Mouse (Mus musculus): ENCODE data around the gene Upp2. TPM values are rescaled to one million over a fixed set of nuclear protein-coding genes. Genes with fewer than 3 reads are reported as not detected.
A peak's percentile ranks its signal among the peaks of the same experiment; 100 is the strongest.

The Upp2 gene
- polyA plus RNA-seq, 1 experiment from 2014 or later: 45.7 TPM

- Histone ChIP-seq H3K27me3 (ENCODE audit: insufficient read depth, low read length) (no peaks in the 10 kb centered on the region), H3K27ac (ENCODE audit: low read depth) (no peak overlapping the region), H3K4me2 (ENCODE audit: low read depth, low read length) (no peak overlapping the region), H3K4me1 (ENCODE audit: insufficient read depth) (no peaks in the 10 kb centered on the region), H3K9ac (replicated peaks) (no peak overlapping the region), H3K36me3 (replicated peaks; ENCODE audit: insufficient read depth, low read length) (no peaks in the 10 kb centered on the region; the same call in none of the 2 replicates), H3K9me3 (ENCODE audit: low read length) (no peaks in the 10 kb centered on the region), H3K4me3 (ENCODE audit: low read depth, low read length) (no peak overlapping the region)
- ATAC-seq: no peak
- WGBS (ENCODE audit: insufficient replicate concordance): 76% methylated on average over 8 of the region's 8 CpGs
- TF ChIP-seq CTCF (IDR thresholded peaks at IDR 0.05; ENCODE audit: low read depth): no peak
- TF ChIP-seq EP300 (IDR thresholded peaks at IDR 0.05; ENCODE audit: low read depth): no peak
- no peak for DNase-seq
Measured at GRCm38 (mm10) chr2:58765141-58765540, 198.0 kb downstream of the Upp2 start.

GRCm38 (mm10) chr2:58773833-58774232 lies 206.7 kb downstream of the Upp2 start:
- WGBS (ENCODE audit: insufficient replicate concordance): 84% methylated on average over 9 of the region's 9 CpGs
- TF ChIP-seq CTCF (IDR thresholded peaks at IDR 0.05; ENCODE audit: low read depth): no peak
- no peak for TF ChIP-seq EP300 (IDR thresholded peaks at IDR 0.05; ENCODE audit: low read depth)
- Histone ChIP-seq H3K27ac (ENCODE audit: low read depth) (no peak overlapping the region), H3K9me3 (ENCODE audit: low read length) (no peaks in the 10 kb centered on the region), H3K4me3 (ENCODE audit: low read depth, low read length) (no peak overlapping the region), H3K4me1 (ENCODE audit: insufficient read depth) (no peaks in the 10 kb centered on the region), H3K4me2 (ENCODE audit: low read depth, low read length) (no peak overlapping the region), H3K36me3 (replicated peaks; ENCODE audit: insufficient read depth, low read length) (peaks cover 3% of the 10 kb centered on the region), H3K27me3 (ENCODE audit: insufficient read depth, low read length) (no peaks in the 10 kb centered on the region), H3K9ac (replicated peaks) (no peak overlapping the region)
- DNase-seq (no peak), ATAC-seq (no peak)

- DNase-seq (no peak), ATAC-seq (peak; percentile 4; the same call in 1 of the 2 replicates)
- Histone ChIP-seq H3K4me3 (ENCODE audit: low read depth, low read length) (no peak overlapping the region), H3K4me2 (ENCODE audit: low read depth, low read length) (no peak overlapping the region), H3K9ac (replicated peaks) (no peak overlapping the region), H3K36me3 (replicated peaks; ENCODE audit: insufficient read depth, low read length) (no peaks in the 10 kb centered on the region), H3K4me1 (ENCODE audit: insufficient read depth) (no peaks in the 10 kb centered on the region), H3K27ac (ENCODE audit: low read depth) (no peak overlapping the region), H3K27me3 (ENCODE audit: insufficient read depth, low read length) (no peaks in the 10 kb centered on the region), H3K9me3 (ENCODE audit: low read length) (no peaks in the 10 kb centered on the region)
- TF ChIP-seq CTCF (IDR thresholded peaks at IDR 0.05; ENCODE audit: low read depth) (no peak), EP300 (IDR thresholded peaks at IDR 0.05; ENCODE audit: low read depth) (no peak)
- 68% methylated on average over 3 of the region's 3 CpGs for WGBS (ENCODE audit: insufficient replicate concordance)
Measured at GRCm38 (mm10) chr2:58778986-58779495, 211.9 kb downstream of the Upp2 start.

- H3K4me1 ChIP-seq (ENCODE audit: insufficient read depth): no peaks in the 10 kb centered on the region
- H3K36me3 ChIP-seq (replicated peaks; ENCODE audit: insufficient read depth, low read length): no peaks in the 10 kb centered on the region
- ATAC-seq (no peak), DNase-seq (no peak)
- no peak overlapping the region for H3K27ac ChIP-seq (ENCODE audit: low read depth)
- no peak overlapping the region for H3K4me2 ChIP-seq (ENCODE audit: low read depth, low read length)
- H3K27me3 ChIP-seq (ENCODE audit: insufficient read depth, low read length): no peaks in the 10 kb centered on the region
- WGBS (ENCODE audit: insufficient replicate concordance): 69% methylated on average over 1 of the region's 1 CpGs
- TF ChIP-seq CTCF (IDR thresholded peaks at IDR 0.05; ENCODE audit: low read depth) (no peak), EP300 (IDR thresholded peaks at IDR 0.05; ENCODE audit: low read depth) (no peak)
- H3K9me3 ChIP-seq (ENCODE audit: low read length): no peaks in the 10 kb centered on the region
- no peak overlapping the region for H3K9ac ChIP-seq (replicated peaks)
- no peak overlapping the region for H3K4me3 ChIP-seq (ENCODE audit: low read depth, low read length)
Measured at GRCm38 (mm10) chr2:58783526-58783925, 216.4 kb downstream of the Upp2 start.

- Histone ChIP-seq H3K36me3 (replicated peaks; ENCODE audit: insufficient read depth, low read length) (no peaks in the 10 kb centered on the region), H3K4me1 (ENCODE audit: insufficient read depth) (no peaks in the 10 kb centered on the region), H3K9me3 (ENCODE audit: low read length) (no peaks in the 10 kb centered on the region), H3K27me3 (ENCODE audit: insufficient read depth, low read length) (no peaks in the 10 kb centered on the region), H3K4me2 (ENCODE audit: low read depth, low read length) (no peak overlapping the region), H3K27ac (ENCODE audit: low read depth) (no peak overlapping the region), H3K9ac (replicated peaks) (no peak overlapping the region), H3K4me3 (ENCODE audit: low read depth, low read length) (no peak overlapping the region)
- no peak for DNase-seq
- TF ChIP-seq CTCF (IDR thresholded peaks at IDR 0.05; ENCODE audit: low read depth) (no peak), EP300 (IDR thresholded peaks at IDR 0.05; ENCODE audit: low read depth) (no peak)
- WGBS (ENCODE audit: insufficient replicate concordance): 68% methylated on average over 3 of the region's 3 CpGs
- ATAC-seq: peak; percentile 4; the same call in 1 of the 2 replicates
Measured at GRCm38 (mm10) chr2:58786177-58786576, 219.1 kb downstream of the Upp2 start.

GRCm38 (mm10) chr2:58786681-58787080 lies 219.6 kb downstream of the Upp2 start:
- no peak overlapping the region for H3K9ac ChIP-seq (replicated peaks)
- DNase-seq (no peak), ATAC-seq (0 out of 2 replicates have a peak, but pooled peaks have one; percentile 1)
- no peak overlapping the region for H3K27ac ChIP-seq (ENCODE audit: low read depth)
- H3K27me3 ChIP-seq (ENCODE audit: insufficient read depth, low read length): no peaks in the 10 kb centered on the region
- 68% methylated on average over 8 of the region's 8 CpGs for WGBS (ENCODE audit: insufficient replicate concordance)
- no peak overlapping the region for H3K4me2 ChIP-seq (ENCODE audit: low read depth, low read length)
- H3K36me3 ChIP-seq (replicated peaks; ENCODE audit: insufficient read depth, low read length): no peaks in the 10 kb centered on the region
- TF ChIP-seq CTCF (IDR thresholded peaks at IDR 0.05; ENCODE audit: low read depth) (no peak), EP300 (IDR thresholded peaks at IDR 0.05; ENCODE audit: low read depth) (no peak)
- no peaks in the 10 kb centered on the region for H3K4me1 ChIP-seq (ENCODE audit: insufficient read depth)
- H3K9me3 ChIP-seq (ENCODE audit: low read length): no peaks in the 10 kb centered on the region
- H3K4me3 ChIP-seq (ENCODE audit: low read depth, low read length): no peak overlapping the region

Measured in liver, postnatal 0 days (tissue).